Mouse (Mus musculus) bone marrow macrophage, adult 2 months (primary cell): ENCODE measurements around the gene Kifc1. TPM values are rescaled to one million over a fixed set of nuclear protein-coding genes. Genes with fewer than 3 reads are reported as not detected.
"Not testable (repeated sequence)": the region's sequence is repeated elsewhere in the genome, so short reads cannot be mapped to it uniquely, and the experiment has no call there.

Experiments used
- H3K27ac ChIP-seq: 2 replicates; pipeline ENCODE4 v1.5.1; 2012; ENCODE audit warnings: low read depth, low read length; ENCODE audit not compliant: insufficient read depth
- H3K4me1 ChIP-seq: 2 replicates; pipeline ENCODE4 v1.6.1; 2012; ENCODE audit warnings: low read length; ENCODE audit not compliant: control insufficient read depth, insufficient read depth
- H3K4me3 ChIP-seq: 2 replicates; pipeline ENCODE4 v1.5.1; 2012; ENCODE audit warnings: mild to moderate bottlenecking, low read length, moderate library complexity; ENCODE audit not compliant: insufficient read depth
- CTCF ChIP-seq: IDR thresholded peaks from 2 replicates; pipeline ENCODE4 v1.5.1; 2012; ENCODE audit warnings: low read depth, mild to moderate bottlenecking, low read length, moderate library complexity
- POLR2A ChIP-seq: IDR thresholded peaks from 2 replicates; pipeline ENCODE4 v1.6.1; 2012; ENCODE audit warnings: mild to moderate bottlenecking, low read depth, low read length, borderline replicate concordance
- polyA plus RNA-seq: library from polyadenylated mRNA; stranded (reverse); fragments of >200 nt; gene quantifications from 2 replicates; pipeline ENCODE4 v1.2.4, GENCODE M21; 2012; ENCODE audit not compliant: missing spikeins, insufficient read depth, insufficient read length

Kifc1 gene
- polyA plus RNA-seq, 1 experiment: 35.5 TPM

DNA sequence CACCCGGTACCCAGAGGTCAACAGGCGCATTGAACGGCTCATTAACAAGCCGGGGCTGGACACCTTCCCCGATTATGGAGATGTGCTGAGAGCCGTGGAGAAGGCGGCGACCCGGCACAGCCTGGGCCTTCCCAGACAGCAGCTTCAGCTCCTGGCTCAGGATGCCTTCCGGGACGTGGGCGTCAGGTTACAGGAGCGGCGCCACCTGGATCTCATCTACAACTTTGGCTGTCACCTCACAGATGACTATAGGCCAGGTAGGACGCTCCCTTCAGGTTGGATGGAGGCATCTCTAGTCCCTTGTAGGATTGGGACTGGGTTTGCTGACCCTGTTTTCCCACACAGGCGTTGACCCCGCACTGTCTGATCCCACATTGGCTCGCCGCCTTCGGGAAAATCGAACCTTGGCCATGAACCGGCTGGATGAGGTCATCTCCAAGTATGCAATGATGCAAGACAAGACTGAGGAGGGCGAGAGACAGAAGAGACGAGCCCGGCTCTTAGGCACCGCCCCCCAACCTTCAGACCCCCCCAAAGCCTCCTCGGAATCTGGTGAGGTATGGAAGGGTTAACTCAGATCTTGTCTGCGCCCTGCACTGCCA, 21.5 kb upstream of the Kifc1 start:
- Histone ChIP-seq H3K4me3 (no peak overlapping the region), H3K4me1 (peaks cover 8% of the 10 kb centered on the region), H3K27ac (no peak overlapping the region)
- TF ChIP-seq CTCF (no peak), POLR2A (no peak)

DNA sequence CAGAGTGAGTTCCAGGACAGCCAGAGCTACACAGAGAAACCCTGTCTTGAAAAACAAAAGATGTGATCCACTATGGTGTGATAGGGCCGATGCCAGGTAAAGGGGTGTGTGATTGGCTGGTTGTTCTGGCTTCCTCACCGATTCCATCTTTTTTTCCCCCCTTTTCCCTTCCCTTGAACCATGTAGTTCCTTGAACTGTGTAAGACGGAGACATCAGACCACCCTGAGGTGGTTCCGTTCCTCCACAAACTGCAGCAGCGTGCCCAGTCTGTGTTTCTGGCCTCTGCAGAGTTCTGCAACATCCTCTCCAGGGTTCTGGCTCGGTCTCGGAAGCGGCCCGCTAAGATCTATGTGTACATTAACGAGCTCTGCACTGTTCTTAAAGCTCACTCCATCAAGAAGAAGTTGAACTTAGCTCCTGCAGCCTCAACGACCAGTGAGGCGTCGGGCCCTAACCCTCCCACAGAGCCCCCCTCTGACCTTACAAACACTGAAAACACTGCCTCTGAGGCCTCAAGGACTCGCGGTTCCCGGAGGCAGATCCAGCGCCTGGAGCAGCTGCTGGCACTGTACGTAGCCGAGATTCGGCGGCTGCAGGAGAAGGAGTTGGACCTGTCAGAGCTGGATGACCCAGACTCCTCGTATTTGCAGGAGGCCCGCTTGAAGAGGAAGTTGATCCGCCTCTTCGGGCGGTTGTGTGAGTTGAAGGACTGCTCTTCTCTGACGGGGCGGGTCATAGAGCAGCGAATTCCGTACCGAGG, 20.8 kb upstream of the Kifc1 start:
- Histone ChIP-seq H3K27ac (no peak overlapping the region), H3K4me1 (peaks cover 8% of the 10 kb centered on the region), H3K4me3 (no peak overlapping the region)
- no peak for TF ChIP-seq POLR2A
- TF ChIP-seq CTCF: no peak

DNA sequence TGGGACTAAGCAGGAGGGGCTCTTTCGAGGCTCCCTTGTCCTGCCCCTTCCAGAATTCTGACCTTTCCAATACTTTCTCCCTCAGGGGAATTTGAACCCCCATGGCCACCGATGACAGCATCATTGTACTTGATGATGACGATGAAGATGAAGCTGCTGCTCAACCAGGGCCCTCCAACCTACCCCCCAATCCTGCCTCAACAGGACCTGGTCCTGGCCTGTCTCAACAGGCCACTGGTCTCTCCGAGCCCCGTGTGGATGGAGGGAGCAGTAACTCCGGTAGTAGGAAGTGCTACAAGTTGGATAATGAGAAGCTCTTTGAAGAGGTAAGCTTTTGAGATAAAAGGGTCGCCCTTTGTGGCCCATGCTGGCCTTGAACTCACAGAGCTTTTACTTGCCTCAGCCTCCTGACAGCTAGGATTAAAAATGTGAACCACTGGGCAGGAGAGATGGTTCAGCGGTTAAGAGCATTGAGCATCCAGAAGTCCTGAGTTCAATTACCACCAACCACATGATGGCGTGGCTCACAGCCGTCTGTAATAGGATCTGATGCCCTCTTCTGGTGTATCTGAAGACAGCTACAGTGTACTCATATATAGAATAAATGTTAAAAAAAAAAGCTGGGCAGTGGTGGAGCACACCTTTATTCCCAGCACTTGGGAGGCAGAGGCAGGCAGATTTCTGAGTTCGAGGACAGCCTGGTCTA, 20.0 kb upstream of the Kifc1 start:
- no peak for TF ChIP-seq CTCF
- TF ChIP-seq POLR2A: no peak
- H3K4me3 ChIP-seq: peak overlapping the region; percentile 96
- peaks cover 8% of the 10 kb centered on the region for H3K4me1 ChIP-seq
- H3K27ac ChIP-seq: peak overlapping the region; percentile 82; the same call in 1 of the 2 replicates

DNA sequence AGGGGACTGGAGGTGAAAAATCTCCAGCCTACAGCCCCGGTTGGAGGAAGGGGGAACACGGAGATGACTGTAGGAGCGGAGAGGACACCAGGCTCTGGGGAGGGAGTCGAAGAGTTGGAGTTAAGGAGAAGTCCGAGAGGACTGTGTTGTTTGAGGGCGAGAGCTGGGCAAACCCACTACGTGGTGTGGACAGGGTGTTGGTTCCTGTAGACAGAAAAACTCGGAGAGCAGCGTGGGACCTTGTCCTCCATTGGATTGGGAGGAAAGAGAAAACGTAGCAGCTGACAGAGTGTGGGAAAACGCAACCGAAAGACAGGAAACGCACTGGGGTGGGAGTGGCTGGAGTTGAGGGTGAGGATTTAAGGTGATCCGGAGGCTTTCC, 19.4 kb upstream of the Kifc1 start:
- Histone ChIP-seq H3K4me3 (peak overlapping the region; percentile 96), H3K27ac (peak overlapping the region; percentile 82), H3K4me1 (peaks cover 6% of the 10 kb centered on the region)
- no peak for TF ChIP-seq POLR2A
- TF ChIP-seq CTCF: no peak

DNA sequence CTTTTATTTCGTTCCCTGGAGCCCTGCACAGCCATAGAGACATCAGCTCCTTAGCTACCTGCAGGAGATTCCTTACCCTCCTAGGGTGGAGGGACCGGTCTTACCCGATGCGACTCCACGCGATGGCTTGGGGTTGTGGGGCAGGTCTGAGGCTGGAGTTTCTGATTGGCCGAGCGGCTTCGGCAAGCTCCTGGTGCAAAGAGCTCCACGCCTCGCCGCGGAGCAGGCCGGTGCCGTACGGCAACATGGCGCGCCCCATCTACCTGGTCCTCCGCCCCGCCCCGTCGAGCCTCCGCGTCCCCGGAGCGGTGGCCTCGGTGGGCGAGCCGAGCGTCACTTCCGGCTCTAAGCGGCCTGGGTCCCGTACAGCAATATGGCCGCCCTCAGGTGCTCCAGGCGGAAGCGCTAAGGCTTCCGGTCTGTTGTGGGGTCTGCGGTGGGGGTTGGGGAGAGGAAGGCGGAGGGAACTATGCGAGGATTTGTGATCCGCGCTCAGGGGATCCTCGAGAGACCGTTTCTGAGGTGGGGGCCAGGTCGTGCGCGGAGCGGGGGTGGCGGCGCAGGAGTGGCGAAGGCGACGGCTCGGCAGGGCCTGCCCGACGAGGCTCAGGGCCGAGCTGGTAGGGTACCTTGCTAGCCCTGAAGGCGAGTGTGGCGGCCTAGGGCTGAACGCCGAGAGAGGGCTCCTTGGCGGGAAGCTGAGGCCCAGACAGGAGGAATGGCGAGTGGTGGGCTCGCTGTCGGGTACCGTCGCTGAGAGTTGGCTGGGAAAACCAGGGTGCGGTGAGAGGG, 18.8 kb upstream of the Kifc1 start, which contains the start of gene Daxx:
Daxx (plus strand) TSS at position 338 of the 792 bp plus-strand sequence.
- Histone ChIP-seq H3K27ac (peak within 1 kb of the TSS; percentile 82), H3K4me1 (peaks cover 6% of the 10 kb centered on the region), H3K4me3 (peak within 1 kb of the TSS; percentile 96)
- TF ChIP-seq POLR2A (no peak), CTCF (no peak)

DNA sequence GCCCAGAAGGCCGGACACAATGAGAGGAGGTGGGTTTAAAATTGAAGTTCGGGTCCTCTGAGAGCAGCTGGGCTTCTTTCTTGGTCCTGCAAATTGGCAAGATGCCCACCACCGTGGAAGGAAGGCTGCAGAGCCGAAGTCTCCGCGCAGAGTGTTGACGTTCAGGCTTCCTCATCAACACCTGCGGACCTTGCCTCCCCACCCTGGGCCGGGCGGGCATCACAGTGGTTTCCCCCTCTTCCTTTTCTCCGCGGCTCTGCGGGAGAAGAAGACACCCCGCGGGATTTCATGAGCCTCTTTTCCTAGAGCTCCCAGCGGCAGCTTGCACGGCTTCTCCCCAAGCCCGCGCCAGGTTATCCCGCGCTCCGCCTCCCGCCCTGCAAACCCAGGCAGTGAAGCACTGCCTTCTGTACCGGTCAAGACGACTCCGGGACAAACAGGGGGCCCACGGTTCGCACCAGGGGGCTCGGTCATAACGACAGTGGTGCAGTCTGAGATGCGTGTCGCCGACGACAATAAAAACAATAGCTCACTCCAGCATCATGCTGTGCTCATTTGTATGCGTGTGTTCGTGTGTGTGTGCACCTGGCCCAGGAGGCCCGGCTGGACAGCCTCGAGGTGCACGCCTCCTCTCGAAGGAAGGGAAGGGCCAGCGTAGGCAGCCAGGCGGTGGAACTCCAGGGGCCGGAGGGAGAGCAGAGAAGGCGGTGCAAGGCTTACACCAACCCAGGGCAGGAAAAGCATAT, 18.0 kb upstream of the Kifc1 start:
- Histone ChIP-seq H3K27ac (peak overlapping the region; percentile 40), H3K4me3 (peak overlapping the region; percentile 74), H3K4me1 (peaks cover 12% of the 10 kb centered on the region)
- TF ChIP-seq POLR2A (no peak), CTCF (no peak)

DNA sequence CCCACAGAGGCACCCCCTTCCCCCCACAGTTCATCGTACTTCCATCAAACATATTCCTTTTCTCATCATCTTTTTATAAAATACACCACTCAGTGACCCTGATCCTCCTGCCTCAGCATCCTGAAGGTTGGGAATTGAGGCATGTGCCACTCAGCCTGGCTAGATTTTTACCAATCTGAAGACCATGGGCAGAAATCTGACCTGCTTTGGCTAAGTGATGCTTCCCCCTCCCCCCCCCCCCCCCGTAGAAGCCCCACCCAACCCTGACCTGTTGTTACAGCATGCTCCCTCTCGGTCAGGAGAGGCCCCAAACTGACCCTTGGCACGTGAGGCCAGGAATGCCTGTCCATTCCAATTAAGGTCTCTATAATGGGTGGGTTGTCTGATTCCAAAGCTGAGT, 14.4 kb upstream of the Kifc1 start, which contains the start of gene Platr17:
Platr17 (plus strand) TSS at position 301 of the 400 bp plus-strand sequence.
- H3K4me1 ChIP-seq: peaks cover 22% of the 10 kb centered on the region
- not testable (repeated sequence) for H3K27ac ChIP-seq, H3K4me3 ChIP-seq

DNA sequence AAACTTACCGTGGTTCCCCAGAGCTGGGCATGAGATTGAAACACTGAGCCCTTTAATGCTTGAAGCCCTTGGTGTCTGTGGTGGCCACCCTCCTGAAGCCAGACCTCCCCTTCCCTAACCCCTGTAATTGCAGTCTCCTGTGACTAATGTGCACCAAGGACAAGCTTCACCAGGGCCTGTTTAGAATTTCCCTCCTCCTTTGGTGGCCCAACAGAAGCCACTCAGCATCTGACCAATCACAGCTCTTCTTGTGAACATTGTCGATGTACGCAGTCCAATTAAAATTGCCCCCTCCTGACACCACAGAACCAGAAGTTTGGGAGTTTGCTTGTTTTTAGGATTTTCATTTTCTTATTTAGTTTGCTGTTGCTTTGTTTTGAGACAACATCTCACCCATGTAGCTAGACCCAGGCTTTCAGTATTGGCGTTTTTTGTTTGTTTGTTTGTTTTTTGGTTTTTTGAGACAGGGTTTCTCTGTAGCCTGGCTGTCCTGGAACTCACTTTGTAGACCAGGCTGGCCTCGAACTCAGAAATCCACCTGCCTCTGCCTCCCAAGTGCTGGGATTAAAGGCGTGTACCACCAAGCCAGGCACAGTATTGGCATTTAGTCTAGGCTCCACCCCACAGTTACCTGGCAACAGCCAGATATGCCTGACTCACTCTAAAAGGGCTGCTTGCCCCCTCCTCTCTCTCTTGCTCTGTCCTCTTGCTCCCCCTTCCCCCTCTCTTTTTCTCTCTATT, 13.6 kb upstream of the Kifc1 start:
- H3K27ac ChIP-seq: not testable (repeated sequence)
- H3K4me1 ChIP-seq: peaks cover 22% of the 10 kb centered on the region

More for the DNA sequence above, 13.6 kb upstream of the Kifc1 start:
- H3K4me3 ChIP-seq: not testable (repeated sequence)
